Mouse (Mus musculus) kidney, adult 2 months (tissue): ENCODE data around the gene Fads3.

Source experiments
- CTCF ChIP-seq: fragments of 200-500 bp; conservative IDR thresholded peaks from 2 replicates; pipeline ENCODE4 v1.5.1; 2011; ENCODE audit warnings: low read depth, mild to moderate bottlenecking, control low read depth, low read length, moderate library complexity, mixed read lengths; ENCODE audit not compliant: insufficient read depth, insufficient read length
- POLR2A ChIP-seq: fragments of 200-500 bp; IDR thresholded peaks from one replicate; pipeline ENCODE4 v1.6.1; 2011; ENCODE audit warnings: low read depth, low read length, control low read depth

- TF ChIP-seq CTCF (no peak), POLR2A (no peak)
Observed at GRCm38 (mm10) chr19:10021981-10022380, 19.4 kb upstream of the Fads3 start.
